Mouse (Mus musculus) cortical plate, adult 2 months (tissue): ENCODE data around the gene Rela.

Source experiments
- CTCF ChIP-seq: fragments of 200-500 bp; IDR thresholded peaks from 2 replicates; pipeline ENCODE4 v1.5.1; 2011; ENCODE audit warnings: mild to moderate bottlenecking, control low read depth, low read length; ENCODE audit not compliant: insufficient read depth; ENCODE audit errors: extremely low read depth
- POLR2A ChIP-seq: fragments of 200-500 bp; IDR thresholded peaks from 2 replicates; pipeline ENCODE4 v1.6.1; 2011; ENCODE audit warnings: mild to moderate bottlenecking, low read length, control low read depth; ENCODE audit not compliant: insufficient read depth; ENCODE audit errors: extremely low read depth

GRCm38 (mm10) chr19:5591888-5592287 lies 45.4 kb upstream of the Rela start:
- no peak for TF ChIP-seq POLR2A
- no peak for TF ChIP-seq CTCF
